Mouse (Mus musculus) activated CD4-positive, CD25-positive, alpha-beta regulatory T cell, adult 4 months (primary cell): ENCODE data around the gene Cbr3. TPM values are rescaled to one million over a fixed set of nuclear protein-coding genes. Genes with fewer than 3 reads are reported as not detected.
"Not testable (repeated sequence)": the region's sequence is repeated elsewhere in the genome, so short reads cannot be mapped to it uniquely, and the experiment has no call there.

Experiments used
- ATAC-seq: one replicate; pipeline ENCODE4 v1.8.0; 2017
- polyA plus RNA-seq, 2 experiments: library from polyadenylated mRNA; unstranded; fragments of 100-300 nt; shearing (Covaris generic); gene quantifications; one replicate each; pipeline ENCODE4 v1.2.1; 2017

Cbr3 gene
- not detected for polyA plus RNA-seq

- ATAC-seq = no peak
These were observed at the start of gene Cbr3 for GRCm38 (mm10) chr16:93682689-93683507. Cbr3 (plus strand) TSS chr16:93683215.

GRCm38 (mm10) chr16:93644006-93644405 is 39.0 kb upstream of the Cbr3 start:
- ATAC-seq = no peak

GRCm38 (mm10) chr16:93648441-93649183 is 34.4 kb upstream of the Cbr3 start:
- ATAC-seq = no peak

GRCm38 (mm10) chr16:93667976-93668375 is 15.0 kb upstream of the Cbr3 start:
- ATAC-seq = no peak

GRCm38 (mm10) chr16:93669521-93669920 is 13.5 kb upstream of the Cbr3 start:
- ATAC-seq = no peak

- ATAC-seq = not testable (repeated sequence)
These were observed 12.5 kb upstream of the Cbr3 start for GRCm38 (mm10) chr16:93670466-93670865.

- ATAC-seq = no peak
These were observed 12.0 kb upstream of the Cbr3 start for GRCm38 (mm10) chr16:93671064-93671463.

- ATAC-seq = no peak
These were observed 6.6 kb upstream of the Cbr3 start for GRCm38 (mm10) chr16:93676376-93676775.

- ATAC-seq = no peak
These were observed 4.8 kb upstream of the Cbr3 start for GRCm38 (mm10) chr16:93678206-93678605.

GRCm38 (mm10) chr16:93679165-93679564 is 3.9 kb upstream of the Cbr3 start:
- ATAC-seq = no peak

- no peak for ATAC-seq
These were observed 793 bp upstream of the Cbr3 start for GRCm38 (mm10) chr16:93682156-93682688.

- ATAC-seq = no peak
These were observed 657 bp downstream of the Cbr3 start for GRCm38 (mm10) chr16:93683508-93684236.

- no peak for ATAC-seq
These were observed 1.4 kb downstream of the Cbr3 start for GRCm38 (mm10) chr16:93684441-93684840.

- ATAC-seq = not testable (repeated sequence)
These were observed 2.8 kb downstream of the Cbr3 start for GRCm38 (mm10) chr16:93685783-93686182.

GRCm38 (mm10) chr16:93686421-93686820 is 3.4 kb downstream of the Cbr3 start:
- ATAC-seq = no peak

- ATAC-seq = peak; percentile 47
These were observed 3.9 kb downstream of the Cbr3 start for GRCm38 (mm10) chr16:93686945-93687344.

GRCm38 (mm10) chr16:93691206-93691841 is 8.3 kb downstream of the Cbr3 start:
- ATAC-seq = no peak

GRCm38 (mm10) chr16:93692744-93693143 is 9.7 kb downstream of the Cbr3 start:
- no peak for ATAC-seq

- no peak for ATAC-seq
These were observed 24.1 kb downstream of the Cbr3 start for GRCm38 (mm10) chr16:93707116-93707515.

GRCm38 (mm10) chr16:93709217-93709616 is 26.2 kb downstream of the Cbr3 start:
- no peak for ATAC-seq

GRCm38 (mm10) chr16:93710924-93711323 is 27.9 kb downstream of the Cbr3 start:
- peak; percentile 59 for ATAC-seq
